Mouse (Mus musculus) liver, adult 2 months (tissue): ENCODE data around the gene Csmd2.

ENCODE experiments used
- CTCF ChIP-seq: fragments of 200-500 bp; IDR thresholded peaks from 2 replicates; pipeline ENCODE4 v1.5.1; 2011; ENCODE audit warnings: low read depth, low read length, control low read depth
- POLR2A ChIP-seq: fragments of 200-500 bp; IDR thresholded peaks from 2 replicates; pipeline ENCODE4 v1.6.1; 2011; ENCODE audit warnings: low read length, control low read depth; ENCODE audit not compliant: insufficient read depth; ENCODE audit errors: extremely low read depth

DNA sequence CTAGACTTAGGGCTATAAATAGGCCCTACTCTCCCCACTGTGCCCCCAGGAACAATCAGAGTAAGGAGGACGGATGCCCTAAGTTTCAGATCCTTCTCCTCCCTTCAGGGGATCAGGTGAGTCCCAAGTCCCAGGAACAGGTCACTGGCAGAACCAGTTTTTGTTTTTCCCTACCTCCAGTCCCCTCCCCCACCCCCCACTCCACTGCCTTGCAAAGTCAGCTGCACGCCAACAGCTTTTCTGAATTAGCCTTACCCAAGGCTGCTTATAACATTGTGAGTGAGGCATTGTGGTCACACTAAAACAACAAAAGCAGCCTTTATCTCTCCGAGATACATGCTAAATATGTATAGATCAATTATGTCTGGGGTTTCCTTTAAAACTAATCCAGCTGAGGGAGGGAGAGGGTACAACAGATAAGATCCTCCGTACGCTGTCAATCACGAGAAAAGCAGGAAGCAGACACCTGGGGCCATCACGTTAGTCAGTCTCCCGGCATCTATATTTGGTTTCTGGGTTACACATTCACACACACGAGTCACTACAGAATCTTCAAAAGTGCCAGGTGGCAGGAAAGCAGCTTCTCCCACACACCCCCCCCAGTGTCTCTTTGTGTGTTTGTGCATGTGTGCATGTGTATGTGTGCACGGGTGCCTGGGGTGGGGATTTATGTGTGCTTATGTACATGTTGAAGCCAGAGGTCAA, 34.5 kb upstream of the Csmd2 start:
- TF ChIP-seq POLR2A (no peak), CTCF (no peak)
